Mouse (Mus musculus) WW6 (cell line): ENCODE data around the gene Sbf2.

Source experiments
- DNase-seq: peaks from one replicate; pipeline ENCODE4 v3.0.0-alpha.2; 2013; ENCODE audit warnings: low read depth, low spot score

Gene Sbf2

GRCm38 (mm10) chr7:110309246-110309645 is 305.5 kb downstream of the Sbf2 start:
- DNase-seq = no peak

GRCm38 (mm10) chr7:110307741-110308140 is 307.0 kb downstream of the Sbf2 start:
- DNase-seq = no peak

GRCm38 (mm10) chr7:110306281-110306680 is 308.4 kb downstream of the Sbf2 start:
- DNase-seq = no peak

GRCm38 (mm10) chr7:110305486-110305885 is 309.2 kb downstream of the Sbf2 start:
- no peak for DNase-seq

- DNase-seq = no peak
Observed at GRCm38 (mm10) chr7:110302886-110303285, 311.8 kb downstream of the Sbf2 start.

GRCm38 (mm10) chr7:110298739-110299410 is 315.8 kb downstream of the Sbf2 start:
- no peak for DNase-seq

GRCm38 (mm10) chr7:110298090-110298489 is 316.6 kb downstream of the Sbf2 start:
- DNase-seq = no peak

GRCm38 (mm10) chr7:110297611-110298010 is 317.1 kb downstream of the Sbf2 start:
- no peak for DNase-seq

- no peak for DNase-seq
Observed at GRCm38 (mm10) chr7:110296889-110297603, 317.7 kb downstream of the Sbf2 start.

- DNase-seq = no peak
Observed at GRCm38 (mm10) chr7:110289647-110290046, 325.1 kb downstream of the Sbf2 start.

- DNase-seq = no peak
Observed at GRCm38 (mm10) chr7:110288731-110289191, 326.0 kb downstream of the Sbf2 start.

GRCm38 (mm10) chr7:110288191-110288604 is 326.5 kb downstream of the Sbf2 start:
- DNase-seq = no peak

- no peak for DNase-seq
Observed at GRCm38 (mm10) chr7:110287476-110288071, 327.1 kb downstream of the Sbf2 start.

- DNase-seq = peak; percentile 36
Observed at GRCm38 (mm10) chr7:110286838-110287475, 327.8 kb downstream of the Sbf2 start.

GRCm38 (mm10) chr7:110286198-110286732 is 328.5 kb downstream of the Sbf2 start:
- no peak for DNase-seq

GRCm38 (mm10) chr7:110285849-110286151 is 328.9 kb downstream of the Sbf2 start:
- DNase-seq = no peak

GRCm38 (mm10) chr7:110285076-110285848 is 329.5 kb downstream of the Sbf2 start:
- no peak for DNase-seq

- no peak for DNase-seq
Observed at GRCm38 (mm10) chr7:110283484-110284275, 331.0 kb downstream of the Sbf2 start.

- DNase-seq = no peak
Observed at GRCm38 (mm10) chr7:110282797-110283196, 331.9 kb downstream of the Sbf2 start.

GRCm38 (mm10) chr7:110281435-110282256 is 333.1 kb downstream of the Sbf2 start:
- no peak for DNase-seq
